Mouse (Mus musculus): ENCODE measurements at regions not wholly inside any gene's neighbourhood (a gene's known extent, or its start where the extent isn't known, plus 50 kb on each side); places are given as distances from the start of the nearest gene placed in this dataset.

DNA sequence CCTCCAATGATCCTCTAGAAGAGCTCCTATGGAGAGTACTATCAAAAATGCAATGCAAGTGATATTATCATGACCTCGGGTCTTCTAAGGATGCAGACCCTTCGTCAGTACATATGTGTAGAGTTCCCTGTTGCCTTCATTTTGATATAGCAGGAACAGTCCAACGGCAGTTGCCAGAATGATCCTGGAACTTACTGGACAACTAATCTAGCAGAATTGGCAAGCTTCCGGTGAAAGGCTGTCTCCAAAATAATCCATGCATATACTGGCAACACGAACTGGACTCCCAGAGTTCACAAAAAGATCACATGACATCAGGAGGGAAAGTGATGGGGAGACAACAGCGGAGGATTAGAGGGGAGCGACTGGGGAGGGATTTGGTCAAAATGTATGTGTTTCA, 253.6 kb upstream of the Mgmt start:
- Histone ChIP-seq H3K4me3 (ENCODE audit: insufficient read depth, low read length) (no peak overlapping the region), H3K27ac (ENCODE audit: insufficient read depth, low read length) (no peak overlapping the region), H3K4me1 (ENCODE audit: control insufficient read depth, insufficient read depth, low read length) (no peaks in the 10 kb centered on the region)
- no peak for TF ChIP-seq CTCF (IDR thresholded peaks at IDR 0.05; ENCODE audit: borderline replicate concordance, insufficient read depth, low read length)
- TF ChIP-seq POLR2A (IDR thresholded peaks at IDR 0.05; ENCODE audit: low read depth, low read length), result no peak

DNA sequence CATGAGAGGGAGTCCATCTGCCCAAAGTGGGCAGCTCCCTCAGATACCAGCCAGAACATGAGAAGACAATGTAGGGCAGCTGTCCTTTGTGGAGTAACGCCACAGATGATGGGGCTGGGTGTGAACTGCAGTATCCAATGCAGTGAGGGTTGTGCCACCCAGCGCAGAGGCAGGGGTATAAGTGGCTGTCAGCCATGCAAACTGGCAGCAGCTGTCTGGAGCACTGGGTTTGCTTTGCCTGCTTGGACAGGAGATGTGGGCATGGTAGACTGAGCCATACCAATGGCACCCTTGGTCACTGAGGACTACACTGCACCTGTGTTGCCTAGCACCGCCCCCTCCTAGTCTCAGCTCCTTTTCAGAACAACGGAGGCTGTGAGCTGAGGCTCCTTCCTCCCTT, 244.6 kb upstream of the Mgmt start:
- Histone ChIP-seq H3K4me3 (ENCODE audit: insufficient read depth, low read length) (no peak overlapping the region), H3K27ac (ENCODE audit: insufficient read depth, low read length) (no peak overlapping the region), H3K4me1 (ENCODE audit: control insufficient read depth, insufficient read depth, low read length) (no peaks in the 10 kb centered on the region)
- TF ChIP-seq POLR2A (IDR thresholded peaks at IDR 0.05; ENCODE audit: low read depth, low read length) (no peak), CTCF (IDR thresholded peaks at IDR 0.05; ENCODE audit: borderline replicate concordance, insufficient read depth, low read length) (no peak)

DNA sequence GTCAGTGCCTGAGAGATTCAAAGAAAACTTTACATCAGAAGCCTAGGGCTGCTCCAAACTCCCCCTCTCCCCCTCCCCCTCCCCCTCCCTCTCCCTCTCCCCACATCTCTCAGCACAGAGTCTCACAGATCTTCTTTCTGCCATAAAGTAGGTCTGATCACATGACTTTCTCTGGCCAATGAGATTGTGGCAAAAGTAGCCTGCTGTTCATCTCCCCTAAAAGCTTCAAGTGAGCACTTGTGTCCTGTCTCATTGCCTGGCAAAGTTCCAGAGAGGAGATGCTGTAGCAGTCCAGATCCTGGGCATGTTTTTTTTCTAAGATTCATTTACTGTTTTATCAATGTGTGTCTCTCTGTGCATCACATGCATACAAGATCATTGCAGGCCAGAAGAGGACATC, 234.5 kb upstream of the Mgmt start:
- Histone ChIP-seq H3K27ac (ENCODE audit: insufficient read depth, low read length) (no peak overlapping the region), H3K4me3 (ENCODE audit: insufficient read depth, low read length) (no peak overlapping the region), H3K4me1 (ENCODE audit: control insufficient read depth, insufficient read depth, low read length) (no peaks in the 10 kb centered on the region)
- no peak for TF ChIP-seq CTCF (IDR thresholded peaks at IDR 0.05; ENCODE audit: borderline replicate concordance, insufficient read depth, low read length)
- no peak for TF ChIP-seq POLR2A (IDR thresholded peaks at IDR 0.05; ENCODE audit: low read depth, low read length)

DNA sequence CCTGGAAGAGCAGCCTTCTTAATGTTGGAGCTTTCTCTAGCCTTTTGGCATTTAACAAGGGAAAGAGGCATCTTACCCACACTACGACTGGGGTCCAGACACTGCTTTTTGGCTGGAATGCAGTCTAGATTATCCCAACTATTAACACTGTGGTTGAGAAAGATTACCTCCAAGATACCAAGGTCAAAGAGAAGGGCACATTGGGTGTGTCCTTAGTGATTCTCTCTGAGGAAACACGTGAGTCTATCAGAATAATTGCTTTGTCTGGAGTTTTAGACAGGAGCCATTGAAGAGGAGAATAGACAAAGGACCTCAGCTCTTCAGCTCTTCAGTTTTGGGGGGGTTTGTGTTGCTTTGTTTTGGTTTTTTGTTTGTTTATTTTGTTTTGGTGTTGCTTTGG, 234.0 kb upstream of the Mgmt start:
- Histone ChIP-seq H3K4me1 (ENCODE audit: control insufficient read depth, insufficient read depth, low read length) (no peaks in the 10 kb centered on the region), H3K4me3 (ENCODE audit: insufficient read depth, low read length) (no peak overlapping the region), H3K27ac (ENCODE audit: insufficient read depth, low read length) (no peak overlapping the region)
- no peak for TF ChIP-seq CTCF (IDR thresholded peaks at IDR 0.05; ENCODE audit: borderline replicate concordance, insufficient read depth, low read length)
- no peak for TF ChIP-seq POLR2A (IDR thresholded peaks at IDR 0.05; ENCODE audit: low read depth, low read length)

DNA sequence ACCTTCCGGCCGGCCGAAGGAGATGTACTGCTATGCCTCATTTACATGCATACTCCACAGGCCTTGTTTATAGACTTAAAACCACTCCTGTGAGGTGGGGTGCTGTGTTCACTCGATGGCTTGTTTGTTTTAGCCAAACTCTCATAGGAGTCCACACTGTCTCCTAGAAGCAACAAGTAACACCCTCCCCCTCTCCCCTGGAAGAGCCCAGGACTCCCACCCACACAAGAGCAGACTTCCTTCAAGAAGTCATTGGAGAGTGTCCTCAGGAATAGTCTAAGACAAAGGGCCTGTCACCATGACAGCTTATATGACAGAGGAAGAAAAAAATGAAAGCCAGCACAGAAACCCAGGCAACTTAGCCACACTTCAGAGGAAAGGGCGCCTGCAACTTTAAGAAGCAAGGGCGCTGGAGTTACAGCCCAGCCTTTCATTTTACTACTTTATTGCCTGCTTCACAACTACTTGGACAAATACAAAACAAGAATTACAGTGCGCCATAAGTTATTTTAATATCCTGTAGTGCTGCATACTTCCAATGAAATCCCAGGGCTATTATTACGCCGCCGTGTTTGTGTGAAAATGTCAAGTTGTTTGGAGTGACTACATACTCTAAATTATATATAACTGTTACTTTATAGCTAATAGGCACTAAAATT, 229.9 kb upstream of the Mgmt start:
- no peaks in the 10 kb centered on the region for H3K4me1 ChIP-seq (ENCODE audit: control insufficient read depth, insufficient read depth, low read length)
- TF ChIP-seq POLR2A (IDR thresholded peaks at IDR 0.05; ENCODE audit: low read depth, low read length) (no peak), CTCF (IDR thresholded peaks at IDR 0.05; ENCODE audit: borderline replicate concordance, insufficient read depth, low read length) (no peak)
- H3K4me3 ChIP-seq (ENCODE audit: insufficient read depth, low read length), result no peak overlapping the region
- no peak overlapping the region for H3K27ac ChIP-seq (ENCODE audit: insufficient read depth, low read length)

DNA sequence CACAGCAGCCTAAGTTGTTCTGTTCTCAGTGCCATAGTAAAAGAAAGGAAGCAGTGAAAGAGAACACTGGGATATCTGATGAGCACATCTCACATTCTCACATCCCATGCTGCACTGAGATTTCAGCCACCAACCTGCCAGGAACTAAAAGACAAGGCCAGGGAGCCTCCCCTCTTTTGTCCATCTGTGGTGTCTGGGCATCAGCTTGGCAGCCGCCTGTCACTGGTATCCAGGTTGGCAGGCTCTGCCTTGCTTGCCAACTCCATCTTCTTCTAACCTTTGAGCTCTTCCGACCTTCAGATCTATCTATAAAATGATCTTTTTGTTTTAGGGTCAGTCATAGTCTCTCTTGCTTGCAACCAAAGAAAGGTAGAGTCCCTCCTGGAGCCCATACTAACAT, 228.5 kb upstream of the Mgmt start:
- H3K27ac ChIP-seq (ENCODE audit: insufficient read depth, low read length), result no peak overlapping the region
- TF ChIP-seq POLR2A (IDR thresholded peaks at IDR 0.05; ENCODE audit: low read depth, low read length) (no peak), CTCF (IDR thresholded peaks at IDR 0.05; ENCODE audit: borderline replicate concordance, insufficient read depth, low read length) (no peak)
- H3K4me1 ChIP-seq (ENCODE audit: control insufficient read depth, insufficient read depth, low read length), result no peaks in the 10 kb centered on the region
- no peak overlapping the region for H3K4me3 ChIP-seq (ENCODE audit: insufficient read depth, low read length)

DNA sequence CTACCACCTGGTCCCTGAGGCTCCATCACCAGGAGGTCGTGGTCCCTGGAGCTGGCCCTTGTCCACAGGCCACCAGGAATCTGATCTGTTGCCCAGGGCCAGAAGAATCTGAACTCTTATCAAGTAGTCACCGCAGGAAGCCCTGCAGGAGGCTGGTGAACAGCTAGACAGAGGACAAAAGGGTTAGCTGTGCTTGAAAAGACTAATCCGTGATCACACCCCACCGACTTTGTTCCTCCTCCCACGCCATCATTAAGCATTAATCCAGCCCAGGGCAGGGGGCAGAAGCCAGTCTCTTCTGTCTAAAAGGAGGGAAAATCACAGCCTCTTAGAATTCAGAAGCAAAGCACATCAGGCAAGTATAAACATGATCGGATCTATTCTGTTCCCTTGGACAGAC, 227.7 kb upstream of the Mgmt start:
- no peak overlapping the region for H3K27ac ChIP-seq (ENCODE audit: insufficient read depth, low read length)
- TF ChIP-seq POLR2A (IDR thresholded peaks at IDR 0.05; ENCODE audit: low read depth, low read length) (no peak), CTCF (IDR thresholded peaks at IDR 0.05; ENCODE audit: borderline replicate concordance, insufficient read depth, low read length) (no peak)
- no peak overlapping the region for H3K4me3 ChIP-seq (ENCODE audit: insufficient read depth, low read length)

DNA sequence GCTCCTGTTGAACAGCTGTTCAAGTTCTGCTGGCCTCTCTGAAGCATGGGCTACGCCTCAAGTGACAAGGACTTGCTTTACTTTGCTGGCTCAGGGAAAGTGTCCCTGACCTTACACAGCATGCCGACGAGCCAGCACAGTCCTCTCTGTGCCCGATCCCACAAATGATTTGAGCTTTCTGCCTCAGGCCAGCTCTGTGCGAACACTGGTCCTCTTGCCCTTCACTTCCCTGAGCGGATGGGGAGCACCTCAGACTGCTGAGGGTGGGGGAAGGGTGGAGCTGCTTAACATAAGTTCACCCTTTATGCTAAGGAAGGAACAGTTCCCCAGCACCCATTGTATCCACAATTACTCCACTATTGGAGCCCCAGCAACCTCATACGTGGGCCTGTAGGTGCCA, 223.7 kb upstream of the Mgmt start:
- Histone ChIP-seq H3K27ac (ENCODE audit: insufficient read depth, low read length) (no peak overlapping the region), H3K4me1 (ENCODE audit: control insufficient read depth, insufficient read depth, low read length) (no peaks in the 10 kb centered on the region), H3K4me3 (ENCODE audit: insufficient read depth, low read length) (no peak overlapping the region)
- TF ChIP-seq CTCF (IDR thresholded peaks at IDR 0.05; ENCODE audit: borderline replicate concordance, insufficient read depth, low read length) (no peak), POLR2A (IDR thresholded peaks at IDR 0.05; ENCODE audit: low read depth, low read length) (no peak)

More for the DNA sequence above, 227.7 kb upstream of the Mgmt start:
- H3K4me1 ChIP-seq (ENCODE audit: control insufficient read depth, insufficient read depth, low read length), result no peaks in the 10 kb centered on the region

DNA sequence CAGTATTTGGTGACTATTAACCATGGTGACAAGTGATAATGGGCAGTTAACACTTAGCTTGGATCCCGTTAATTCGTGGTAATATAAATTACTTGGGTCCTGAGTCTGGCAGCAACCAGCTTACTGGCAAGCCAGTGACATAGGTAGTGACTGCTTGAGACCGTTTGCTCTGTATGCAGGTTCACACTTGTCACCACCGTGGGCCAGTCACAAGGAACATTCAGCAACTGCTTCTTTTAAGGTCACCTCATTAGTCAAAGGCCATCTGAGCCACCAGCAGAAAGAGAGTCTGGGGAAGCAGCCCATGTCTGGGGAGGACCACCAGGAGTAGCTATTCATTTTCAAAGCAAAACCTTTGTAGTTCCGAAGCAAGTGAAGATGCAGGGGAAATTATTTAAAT, 220.3 kb upstream of the Mgmt start:
- Histone ChIP-seq H3K4me3 (ENCODE audit: insufficient read depth, low read length) (no peak overlapping the region), H3K4me1 (ENCODE audit: control insufficient read depth, insufficient read depth, low read length) (no peaks in the 10 kb centered on the region), H3K27ac (ENCODE audit: insufficient read depth, low read length) (no peak overlapping the region)
- TF ChIP-seq CTCF (IDR thresholded peaks at IDR 0.05; ENCODE audit: borderline replicate concordance, insufficient read depth, low read length) (no peak), POLR2A (IDR thresholded peaks at IDR 0.05; ENCODE audit: low read depth, low read length) (no peak)

DNA sequence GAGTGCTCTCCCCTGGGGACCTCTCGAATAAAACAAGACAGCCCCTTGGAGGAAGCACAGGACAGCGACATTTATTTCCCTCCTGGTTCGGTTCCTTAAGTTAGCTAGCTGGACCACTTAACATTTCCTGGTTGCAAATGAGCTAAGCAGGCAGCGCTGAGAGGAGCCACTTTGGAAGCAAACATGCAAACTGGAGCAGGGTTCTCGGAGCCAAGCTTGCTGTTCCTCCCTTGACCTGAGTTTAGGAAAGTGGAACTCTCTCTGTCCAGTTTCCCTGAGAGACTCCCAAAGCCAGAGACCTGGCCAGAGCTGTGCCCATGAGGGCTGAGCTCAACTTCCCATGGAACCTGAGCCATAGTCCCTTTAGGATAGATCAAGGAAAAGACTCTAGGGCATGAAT, 219.4 kb upstream of the Mgmt start:
- no peaks in the 10 kb centered on the region for H3K4me1 ChIP-seq (ENCODE audit: control insufficient read depth, insufficient read depth, low read length)
- H3K27ac ChIP-seq (ENCODE audit: insufficient read depth, low read length), result no peak overlapping the region
- H3K4me3 ChIP-seq (ENCODE audit: insufficient read depth, low read length), result no peak overlapping the region
- no peak for TF ChIP-seq POLR2A (IDR thresholded peaks at IDR 0.05; ENCODE audit: low read depth, low read length)
- no peak for TF ChIP-seq CTCF (IDR thresholded peaks at IDR 0.05; ENCODE audit: borderline replicate concordance, insufficient read depth, low read length)

DNA sequence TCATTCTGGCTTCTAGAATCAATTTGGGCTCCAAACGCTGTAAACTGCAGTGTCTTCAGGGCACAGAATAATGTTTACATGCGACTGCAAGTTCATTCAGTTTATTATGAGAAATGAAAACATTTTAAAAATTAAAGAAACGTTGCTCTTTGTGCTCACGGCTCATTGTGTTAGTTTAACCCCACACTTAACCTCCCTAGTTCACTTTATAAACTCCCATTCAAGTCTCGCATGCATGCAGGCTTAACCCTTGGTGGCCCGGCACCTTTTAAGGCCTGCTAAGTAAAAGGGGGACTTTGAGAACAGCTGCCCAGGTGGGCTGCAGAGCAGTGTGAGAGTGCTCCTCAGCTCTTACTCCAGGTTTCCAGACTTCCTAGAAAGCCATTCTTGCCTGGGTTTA, 218.3 kb upstream of the Mgmt start:
- Histone ChIP-seq H3K27ac (ENCODE audit: insufficient read depth, low read length) (no peak overlapping the region), H3K4me3 (ENCODE audit: insufficient read depth, low read length) (no peak overlapping the region), H3K4me1 (ENCODE audit: control insufficient read depth, insufficient read depth, low read length) (no peaks in the 10 kb centered on the region)
- TF ChIP-seq POLR2A (IDR thresholded peaks at IDR 0.05; ENCODE audit: low read depth, low read length) (no peak), CTCF (IDR thresholded peaks at IDR 0.05; ENCODE audit: borderline replicate concordance, insufficient read depth, low read length) (no peak)

Measured in embryonic fibroblast, embryonic 13.5 days (primary cell).